Mouse (Mus musculus): ENCODE measurements around the gene Arid1b. TPM values are rescaled to one million over a fixed set of nuclear protein-coding genes. Genes with fewer than 3 reads are reported as not detected.

The Arid1b gene
- polyA plus RNA-seq, 1 experiment from 2014 or later: 4.8 TPM

- no peak for ATAC-seq
- H3K4me1 ChIP-seq (replicated peaks; ENCODE audit: control insufficient read depth, insufficient read depth, low read length): no peaks in the 10 kb centered on the region
- WGBS: 99% methylated on average over 3 of the region's 3 CpGs
- TF ChIP-seq CTCF (IDR thresholded peaks at IDR 0.05; ENCODE audit: low read depth): no peak
- H3K27me3 ChIP-seq (replicated peaks; ENCODE audit: control insufficient read depth, insufficient read depth, low read length): no peaks in the 10 kb centered on the region
- H3K36me3 ChIP-seq (ENCODE audit: control insufficient read depth, insufficient read depth): peaks cover 19% of the 10 kb centered on the region; the same call in 1 of the 2 replicates
- H3K9ac ChIP-seq (ENCODE audit: low read depth, low read length): no peak overlapping the region
- H3K4me3 ChIP-seq (ENCODE audit: low read depth, low read length): no peak overlapping the region
- H3K4me2 ChIP-seq (replicated peaks; ENCODE audit: low read depth): no peak overlapping the region
- no peak overlapping the region for H3K27ac ChIP-seq (ENCODE audit: low read depth, low read length)
- no peaks in the 10 kb centered on the region for H3K9me3 ChIP-seq (ENCODE audit: control insufficient read depth)
Observed at GRCm38 (mm10) chr17:5273118-5273517, 279.0 kb downstream of the Arid1b start.

- WGBS: 71% methylated on average over 3 of the region's 3 CpGs
- no peak overlapping the region for H3K9ac ChIP-seq (ENCODE audit: low read depth, low read length)
- H3K4me3 ChIP-seq (ENCODE audit: low read depth, low read length): no peak overlapping the region
- no peaks in the 10 kb centered on the region for H3K9me3 ChIP-seq (ENCODE audit: control insufficient read depth)
- no peak for ATAC-seq
- H3K4me2 ChIP-seq (replicated peaks; ENCODE audit: low read depth): no peak overlapping the region
- no peaks in the 10 kb centered on the region for H3K4me1 ChIP-seq (replicated peaks; ENCODE audit: control insufficient read depth, insufficient read depth, low read length)
- TF ChIP-seq CTCF (IDR thresholded peaks at IDR 0.05; ENCODE audit: low read depth): no peak
- H3K36me3 ChIP-seq (ENCODE audit: control insufficient read depth, insufficient read depth): peaks cover 13% of the 10 kb centered on the region; the same call in 1 of the 2 replicates
- H3K27ac ChIP-seq (ENCODE audit: low read depth, low read length): no peak overlapping the region
- no peaks in the 10 kb centered on the region for H3K27me3 ChIP-seq (replicated peaks; ENCODE audit: control insufficient read depth, insufficient read depth, low read length)
Observed at GRCm38 (mm10) chr17:5273685-5274084, 279.6 kb downstream of the Arid1b start.

GRCm38 (mm10) chr17:5274429-5274828 is 280.3 kb downstream of the Arid1b start:
- no peak overlapping the region for H3K27ac ChIP-seq (ENCODE audit: low read depth, low read length)
- no peak overlapping the region for H3K4me3 ChIP-seq (ENCODE audit: low read depth, low read length)
- peaks cover 13% of the 10 kb centered on the region; the same call in 1 of the 2 replicates for H3K36me3 ChIP-seq (ENCODE audit: control insufficient read depth, insufficient read depth)
- H3K4me1 ChIP-seq (replicated peaks; ENCODE audit: control insufficient read depth, insufficient read depth, low read length): no peaks in the 10 kb centered on the region
- no peak overlapping the region for H3K4me2 ChIP-seq (replicated peaks; ENCODE audit: low read depth)
- no peak for ATAC-seq
- no peaks in the 10 kb centered on the region for H3K27me3 ChIP-seq (replicated peaks; ENCODE audit: control insufficient read depth, insufficient read depth, low read length)
- TF ChIP-seq CTCF (IDR thresholded peaks at IDR 0.05; ENCODE audit: low read depth): no peak
- H3K9ac ChIP-seq (ENCODE audit: low read depth, low read length): no peak overlapping the region
- WGBS: 79% methylated on average over 3 of the region's 3 CpGs
- H3K9me3 ChIP-seq (ENCODE audit: control insufficient read depth): no peaks in the 10 kb centered on the region

- H3K4me1 ChIP-seq (replicated peaks; ENCODE audit: control insufficient read depth, insufficient read depth, low read length): no peaks in the 10 kb centered on the region
- peak; percentile 29 for ATAC-seq
- no peaks in the 10 kb centered on the region for H3K9me3 ChIP-seq (ENCODE audit: control insufficient read depth)
- no peak overlapping the region for H3K4me3 ChIP-seq (ENCODE audit: low read depth, low read length)
- no peaks in the 10 kb centered on the region for H3K27me3 ChIP-seq (replicated peaks; ENCODE audit: control insufficient read depth, insufficient read depth, low read length)
- H3K9ac ChIP-seq (ENCODE audit: low read depth, low read length): no peak overlapping the region
- WGBS: 44% methylated on average over 6 of the region's 6 CpGs
- H3K4me2 ChIP-seq (replicated peaks; ENCODE audit: low read depth): no peak overlapping the region
- peaks cover 6% of the 10 kb centered on the region; the same call in 1 of the 2 replicates for H3K36me3 ChIP-seq (ENCODE audit: control insufficient read depth, insufficient read depth)
- TF ChIP-seq CTCF (IDR thresholded peaks at IDR 0.05; ENCODE audit: low read depth): no peak
- peak overlapping the region; percentile 7; the same call in 1 of the 2 replicates for H3K27ac ChIP-seq (ENCODE audit: low read depth, low read length)
Observed at GRCm38 (mm10) chr17:5275749-5276148, 281.6 kb downstream of the Arid1b start.

GRCm38 (mm10) chr17:5277137-5277871 is 283.2 kb downstream of the Arid1b start:
- Histone ChIP-seq H3K36me3 (ENCODE audit: control insufficient read depth, insufficient read depth) (peaks cover 19% of the 10 kb centered on the region; the same call in 1 of the 2 replicates), H3K4me2 (replicated peaks; ENCODE audit: low read depth) (no peak overlapping the region), H3K9ac (ENCODE audit: low read depth, low read length) (no peak overlapping the region), H3K4me1 (replicated peaks; ENCODE audit: control insufficient read depth, insufficient read depth, low read length) (no peaks in the 10 kb centered on the region), H3K27ac (ENCODE audit: low read depth, low read length) (no peak overlapping the region), H3K9me3 (ENCODE audit: control insufficient read depth) (no peaks in the 10 kb centered on the region), H3K27me3 (replicated peaks; ENCODE audit: control insufficient read depth, insufficient read depth, low read length) (no peaks in the 10 kb centered on the region), H3K4me3 (ENCODE audit: low read depth, low read length) (no peak overlapping the region)
- no peak for ATAC-seq
- no peak for TF ChIP-seq CTCF (IDR thresholded peaks at IDR 0.05; ENCODE audit: low read depth)
- 85% methylated on average over 17 of the region's 17 CpGs for WGBS

GRCm38 (mm10) chr17:5280499-5281053 is 286.4 kb downstream of the Arid1b start:
- Histone ChIP-seq H3K36me3 (ENCODE audit: control insufficient read depth, insufficient read depth) (peaks cover 30% of the 10 kb centered on the region), H3K9me3 (ENCODE audit: control insufficient read depth) (no peaks in the 10 kb centered on the region), H3K4me1 (replicated peaks; ENCODE audit: control insufficient read depth, insufficient read depth, low read length) (no peaks in the 10 kb centered on the region), H3K27ac (ENCODE audit: low read depth, low read length) (no peak overlapping the region), H3K4me2 (replicated peaks; ENCODE audit: low read depth) (no peak overlapping the region), H3K27me3 (replicated peaks; ENCODE audit: control insufficient read depth, insufficient read depth, low read length) (no peaks in the 10 kb centered on the region), H3K9ac (ENCODE audit: low read depth, low read length) (no peak overlapping the region), H3K4me3 (ENCODE audit: low read depth, low read length) (no peak overlapping the region)
- 82% methylated on average over 4 of the region's 4 CpGs for WGBS
- no peak for ATAC-seq
- no peak for TF ChIP-seq CTCF (IDR thresholded peaks at IDR 0.05; ENCODE audit: low read depth)

Data from intestine, postnatal 0 days (tissue).